Mouse (Mus musculus) megakaryocyte-erythroid progenitor cell, adult 5-6 weeks (primary cell): Measurements from ENCODE around the gene 1700018G05Rik. TPM values are rescaled to one million over a fixed set of nuclear protein-coding genes. Genes with fewer than 3 reads are reported as not detected.
A peak's percentile ranks its signal among the peaks of the same experiment; 100 is the strongest.
"Not testable (repeated sequence)": the region's sequence is repeated elsewhere in the genome, so short reads cannot be mapped to it uniquely, and the experiment has no call there.

Experiments
- ATAC-seq: replicated peaks from 2 replicates; pipeline ENCODE4 v1.8.0; 2016; ENCODE audit warnings: mild to moderate bottlenecking, inconsistent platforms; ENCODE audit not compliant: severe bottlenecking, poor library complexity, low FRiP score, low TSS enrichment
- total RNA-seq, 2 experiments: library from RNA; stranded (forward) in 1 of 2; stranded (reverse) in 1 of 2; fragments of 200-1000, 215-1000 nt in 1 of 2; fragments of >200 nt in 1 of 2; fragmentation: Nextera tagmentation in 1 of 2; gene quantifications; 2 replicates each; pipeline ENCODE4 v1.2.3; 2014 to 2017

The 1700018G05Rik gene
- total RNA-seq (2014; fragmentation: Nextera tagmentation) (not detected in 2 replicates), total RNA-seq (2017) (not detected in 2 replicates)

DNA sequence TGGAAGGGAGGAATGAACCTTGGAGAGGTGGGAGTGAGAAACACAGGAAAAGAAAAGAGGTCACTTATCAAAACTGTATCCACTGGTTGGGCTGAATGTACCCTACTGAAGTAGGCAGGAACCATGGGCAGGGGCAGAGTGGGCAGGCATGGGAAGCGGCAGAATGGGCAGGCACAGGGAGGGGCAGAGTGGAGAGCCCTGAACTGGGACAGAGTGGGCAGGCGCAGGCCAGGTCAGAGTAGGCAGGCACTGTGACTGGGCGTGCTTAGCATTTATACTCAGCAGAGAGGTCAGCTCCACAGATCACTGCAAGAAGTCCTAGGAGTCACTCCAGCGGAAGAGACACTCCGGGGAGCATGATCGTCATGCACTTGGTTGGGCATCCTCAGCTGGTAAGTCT lies at the start of gene 1700018G05Rik:
Gene 1700018G05Rik, plus strand, starts transcription at position 301 of the 400 bp plus-strand sequence.
- not testable (repeated sequence) for ATAC-seq

DNA sequence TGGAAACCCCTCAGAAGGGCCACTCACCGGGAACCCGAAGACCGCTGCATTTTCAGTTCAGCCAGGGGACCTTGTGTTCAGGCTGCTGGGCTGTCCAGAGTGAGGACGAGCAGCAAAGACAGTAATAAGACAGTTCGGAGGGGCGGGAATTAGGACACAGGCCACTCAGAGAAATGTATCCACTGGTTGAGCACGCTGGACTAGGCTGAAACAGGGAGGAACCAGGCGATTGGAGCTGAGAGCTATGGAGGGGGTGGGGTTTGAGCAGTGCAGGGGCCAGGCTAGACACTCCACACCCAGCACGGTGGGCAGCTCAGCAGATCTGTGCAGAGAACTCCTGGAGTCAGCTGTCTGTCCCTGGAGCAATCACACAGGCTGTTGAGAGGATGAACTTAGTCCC lies 19.6 kb upstream of the 1700018G05Rik start, which contains the start of the genes Dmrtc1a and 1700011M02Rik:
Gene Dmrtc1a, minus strand, starts transcription at position 101 of the 400 bp plus-strand sequence.
Gene 1700011M02Rik, plus strand, starts transcription at position 319 of the 400 bp plus-strand sequence.
- not testable (repeated sequence) for ATAC-seq

DNA sequence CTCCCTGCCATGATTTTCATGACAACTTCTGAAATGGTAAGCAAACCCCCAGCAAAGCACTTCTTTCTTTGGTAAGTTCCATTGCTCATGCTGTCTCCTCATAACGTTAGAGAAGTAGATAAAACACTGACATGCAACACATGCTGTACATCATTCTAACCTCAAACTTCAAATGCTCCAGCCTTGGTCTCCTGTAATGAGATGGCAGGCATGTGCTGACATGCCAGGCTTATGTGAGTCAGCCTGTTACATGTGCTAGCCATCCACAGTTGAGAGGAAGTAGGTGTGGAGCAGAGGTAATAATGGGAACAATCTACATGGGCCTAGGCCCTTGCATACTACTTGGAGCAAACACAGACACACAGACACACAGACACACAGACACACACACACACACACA lies 13.3 kb upstream of the 1700018G05Rik start:
- ATAC-seq = not testable (repeated sequence)

DNA sequence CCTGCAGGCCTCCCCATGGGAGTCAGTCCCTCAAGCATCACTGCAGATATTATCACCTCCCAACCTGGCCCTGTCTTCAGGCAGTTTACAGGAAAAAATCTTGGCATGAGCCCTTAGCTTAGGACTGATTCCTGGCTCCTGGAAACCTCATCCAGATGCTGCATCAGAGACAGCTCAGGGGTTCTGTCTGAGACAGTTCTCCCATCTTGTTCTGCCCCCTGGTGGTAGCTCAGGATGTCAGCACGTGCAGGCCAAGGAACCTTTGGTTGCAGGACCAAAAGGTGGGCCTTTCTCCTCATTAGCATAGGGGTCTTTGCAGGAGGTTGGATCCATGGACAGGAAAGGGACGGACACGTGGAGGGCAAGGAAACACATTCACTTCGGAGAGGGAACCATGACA lies 1.5 kb upstream of the 1700018G05Rik start:
- not testable (repeated sequence) for ATAC-seq

DNA sequence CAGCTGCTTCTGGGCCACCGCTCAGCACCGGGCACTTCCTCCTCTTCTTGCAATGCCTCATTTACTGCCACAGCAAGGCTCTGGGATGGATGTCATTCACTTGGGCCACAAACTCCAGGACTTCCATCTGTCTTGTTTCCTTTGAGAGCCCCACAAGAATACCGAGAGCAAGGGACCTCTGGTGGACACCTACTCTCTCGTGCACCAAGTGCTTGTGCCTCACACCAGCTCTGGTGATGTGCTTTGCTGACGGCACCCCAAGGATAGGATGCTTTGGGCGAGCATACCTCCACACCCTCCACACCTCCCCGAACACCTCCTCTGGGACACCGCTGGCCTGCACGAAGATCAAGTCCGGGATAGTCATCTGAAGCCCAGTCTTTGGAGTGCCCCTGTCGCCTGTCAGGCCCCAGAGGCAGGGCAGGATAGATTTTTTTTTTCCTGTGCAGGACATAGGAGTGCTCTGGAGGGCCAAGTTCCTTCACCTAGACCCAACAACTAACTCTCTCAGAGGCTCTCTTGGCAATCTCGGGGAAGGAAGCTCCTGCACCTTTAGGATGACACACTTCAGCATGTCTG lies 4.9 kb downstream of the 1700018G05Rik start:
- ATAC-seq = no peak

DNA sequence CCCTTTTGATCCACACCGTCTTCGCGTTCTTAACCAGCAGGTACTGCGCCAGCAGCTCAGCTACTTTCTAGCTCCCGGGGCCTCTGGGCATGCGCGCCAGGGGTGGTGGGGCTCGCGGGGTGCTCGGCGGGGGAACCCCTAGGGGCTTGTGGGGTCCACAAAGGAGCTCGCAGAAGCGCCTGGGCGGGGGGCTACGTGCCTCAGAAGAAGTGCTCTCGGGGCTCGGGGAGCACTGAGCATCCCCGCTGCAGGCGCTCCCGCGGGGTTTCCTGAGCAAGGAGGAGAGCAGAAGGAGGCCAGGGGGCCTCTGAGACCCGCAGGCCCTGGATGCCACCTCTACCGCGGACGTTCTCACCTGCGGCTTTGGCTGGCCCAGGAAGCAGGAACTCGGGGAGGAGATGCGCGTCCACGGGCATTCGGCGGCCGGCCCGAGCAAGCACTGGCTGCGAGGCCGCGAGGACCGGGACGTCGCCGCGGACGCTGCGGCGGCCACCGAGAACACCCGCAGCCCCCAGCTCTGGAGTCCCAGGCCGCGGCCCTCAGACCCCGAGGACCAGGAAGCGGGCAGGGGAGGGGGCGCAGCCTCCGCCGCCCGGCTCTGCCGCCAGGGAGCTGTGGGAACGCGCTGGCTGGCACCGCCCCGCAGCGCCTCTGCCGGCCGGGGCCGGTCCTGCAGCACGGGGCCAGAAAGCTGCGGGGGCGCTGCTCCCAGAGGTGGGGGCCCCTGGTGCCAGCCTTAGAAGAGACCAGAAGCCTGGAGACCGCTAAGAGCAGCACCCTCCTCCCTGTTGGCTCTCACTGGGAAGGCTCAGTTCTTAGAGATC lies 5.6 kb downstream of the 1700018G05Rik start:
- 0 out of 2 replicates have a peak, but pooled peaks have one; percentile 57 for ATAC-seq

DNA sequence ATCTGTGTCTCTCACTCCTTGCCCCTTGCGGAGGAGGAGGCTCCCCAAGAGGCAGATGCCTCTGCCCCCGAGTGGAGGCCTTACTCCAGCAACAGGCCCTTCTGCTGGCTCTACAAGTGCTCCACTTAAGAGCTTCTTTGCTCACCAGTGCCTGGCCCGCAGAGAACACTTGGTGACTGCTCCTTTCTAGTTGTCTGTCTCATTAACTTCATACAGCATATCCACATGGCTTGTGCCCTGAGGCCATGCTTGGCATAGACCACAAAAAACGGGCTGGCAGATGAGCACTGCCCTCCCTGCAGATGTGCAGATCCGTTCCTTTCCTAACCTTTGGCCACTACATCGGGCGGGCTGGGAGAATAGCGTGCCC lies 6.2 kb downstream of the 1700018G05Rik start:
- 0 out of 2 replicates have a peak, but pooled peaks have one; percentile 7 for ATAC-seq

DNA sequence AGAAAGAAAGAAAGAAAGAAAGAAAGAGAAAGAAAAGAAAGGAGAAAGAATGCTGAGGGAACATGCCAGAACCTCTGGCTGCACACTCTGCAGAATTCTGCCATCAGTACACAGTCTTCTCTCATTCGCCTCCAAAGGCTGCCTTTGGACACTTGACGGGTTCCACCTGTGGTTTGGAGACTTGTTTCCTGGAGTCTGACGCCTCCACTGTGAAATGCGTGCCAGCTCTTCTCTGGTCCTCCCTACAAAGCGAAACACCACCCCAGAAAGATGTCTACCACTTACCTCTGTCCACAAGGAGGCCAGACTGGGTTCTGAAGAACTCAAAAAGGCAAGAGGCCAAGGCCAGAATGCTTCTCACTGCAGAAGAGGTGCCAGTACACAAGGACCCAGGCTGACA lies 8.6 kb downstream of the 1700018G05Rik start:
- ATAC-seq = no peak

DNA sequence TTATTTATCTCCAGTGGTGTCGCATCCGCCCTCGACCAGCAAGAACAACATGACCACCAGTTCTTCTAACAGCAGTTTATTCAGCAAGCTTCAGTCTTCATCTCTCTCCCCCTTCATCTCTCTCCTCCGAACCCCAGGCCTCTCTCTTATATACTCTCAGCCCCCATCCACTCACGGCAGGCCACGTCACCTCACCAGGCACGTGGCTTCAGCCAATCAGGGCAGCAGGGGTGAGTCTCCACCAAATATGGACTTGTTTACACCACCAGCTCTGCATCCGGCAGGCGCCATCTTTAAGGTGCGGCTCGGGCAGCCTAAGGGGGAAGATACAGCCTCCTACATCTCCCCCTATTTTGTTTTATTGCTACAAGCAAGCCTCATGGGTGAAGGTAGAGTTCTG lies 22.0 kb downstream of the 1700018G05Rik start:
- ATAC-seq = not testable (repeated sequence)

DNA sequence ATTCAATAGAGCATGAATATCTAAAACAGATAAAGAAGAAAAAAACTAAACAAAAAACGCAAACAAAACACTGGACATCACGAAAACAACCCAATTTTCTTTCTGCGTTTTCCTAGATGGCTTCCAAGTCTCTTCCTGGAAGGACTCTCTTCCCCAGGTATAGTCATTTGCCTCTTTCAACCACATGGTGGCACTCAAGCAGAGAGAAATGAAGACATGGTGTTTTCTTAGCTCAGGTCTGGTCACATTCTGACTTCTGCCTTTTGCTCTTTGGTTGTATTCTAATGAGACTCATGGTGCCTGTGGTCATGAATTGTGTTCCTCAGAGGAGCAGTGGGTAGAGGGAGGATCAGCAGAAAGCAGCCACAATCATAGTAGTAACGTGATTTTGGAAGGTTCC lies 30.7 kb downstream of the 1700018G05Rik start:
- ATAC-seq = no peak

DNA sequence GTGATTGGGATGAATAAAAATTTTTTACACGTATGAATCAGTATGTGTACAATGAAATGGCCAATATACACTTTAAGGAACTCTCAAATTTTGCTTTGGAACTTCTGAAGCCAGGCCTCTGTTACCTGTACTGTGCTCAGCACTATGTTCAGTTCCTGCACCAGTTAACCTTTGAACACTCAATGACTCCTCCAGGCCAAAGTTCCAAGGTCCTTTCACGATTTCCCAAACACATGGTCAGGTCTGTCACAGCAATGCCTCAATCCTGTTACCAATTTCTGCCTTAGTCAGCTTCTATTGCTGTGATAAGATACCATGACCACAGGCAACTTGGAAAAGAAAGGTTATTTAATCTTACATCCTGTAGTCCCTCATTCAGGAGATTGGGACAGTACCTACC lies 32.4 kb downstream of the 1700018G05Rik start:
- ATAC-seq = no peak

Other genes starting within 250 kb of the 1700018G05Rik start
- not detected in 2 replicates for gene Gm3880, start 241.4 kb upstream of the 1700018G05Rik start, total RNA-seq (2014; fragmentation: Nextera tagmentation)
- not detected in 2 replicates for gene Gm3880, start 241.4 kb upstream of the 1700018G05Rik start, total RNA-seq (2017)
- not detected in 2 replicates for gene Gm9112, start 220.7 kb upstream of the 1700018G05Rik start, total RNA-seq (2014; fragmentation: Nextera tagmentation)
- gene Gm9112, start 220.7 kb upstream of the 1700018G05Rik start, total RNA-seq (2017) = not detected in 2 replicates
- gene Dmrtc1b, start 220.5 kb upstream of the 1700018G05Rik start, total RNA-seq (2014; fragmentation: Nextera tagmentation) = not detected in 2 replicates
- not detected in 2 replicates for gene Dmrtc1b, start 220.5 kb upstream of the 1700018G05Rik start, total RNA-seq (2017)
- not detected in 2 replicates for gene Dmrtc1c1, start 125.4 kb upstream of the 1700018G05Rik start, total RNA-seq (2014; fragmentation: Nextera tagmentation)
- not detected in 2 replicates for gene Dmrtc1c1, start 125.4 kb upstream of the 1700018G05Rik start, total RNA-seq (2017)
- not detected in 2 replicates for gene Dmrtc1c2, start 73.8 kb upstream of the 1700018G05Rik start, total RNA-seq (2014; fragmentation: Nextera tagmentation)
- gene Dmrtc1c2, start 73.8 kb upstream of the 1700018G05Rik start, total RNA-seq (2017) = not detected in 2 replicates
- not detected in 2 replicates for gene 1700031F05Rik, start 60.4 kb upstream of the 1700018G05Rik start, total RNA-seq (2014; fragmentation: Nextera tagmentation)
- gene 1700031F05Rik, start 60.4 kb upstream of the 1700018G05Rik start, total RNA-seq (2017) = not detected in 2 replicates
- not detected in 2 replicates for gene Dmrtc1a, start 19.7 kb upstream of the 1700018G05Rik start, total RNA-seq (2014; fragmentation: Nextera tagmentation)
- gene Dmrtc1a, start 19.7 kb upstream of the 1700018G05Rik start, total RNA-seq (2017) = not detected in 2 replicates
- gene 1700011M02Rik, start 19.5 kb upstream of the 1700018G05Rik start, total RNA-seq (2014; fragmentation: Nextera tagmentation) = not detected in 2 replicates
- gene 1700011M02Rik, start 19.5 kb upstream of the 1700018G05Rik start, total RNA-seq (2017) = not detected in 2 replicates